Mouse (Mus musculus) stomach, embryonic 16.5 days (tissue): Measurements from ENCODE around the gene Atxn2. TPM values are rescaled to one million over a fixed set of nuclear protein-coding genes. Genes with fewer than 3 reads are reported as not detected.
"Not testable (repeated sequence)": the region's sequence is repeated elsewhere in the genome, so short reads cannot be mapped to it uniquely, and the experiment has no call there.

Source experiments
- ATAC-seq: fragments of 200-750 bp; cut with Nextera tagmentation; 2 replicates; pipeline ENCODE4 v1.8.0; 2017; ENCODE audit warnings: moderate number of reproducible peaks, moderate TSS enrichment; ENCODE audit not compliant: insufficient read depth, low FRiP score
- H3K27ac ChIP-seq: fragments of 300-500 bp; sonication (generic); 2 replicates; pipeline ENCODE4 v1.5.1; 2014; ENCODE audit warnings: low read length
- H3K27me3 ChIP-seq: fragments of 300-500 bp; sonication (generic); 2 replicates; pipeline ENCODE4 v1.6.1; 2014; ENCODE audit warnings: low read length, control low read depth, mixed read lengths; ENCODE audit not compliant: control insufficient read depth, insufficient read depth
- H3K36me3 ChIP-seq: fragments of 300-500 bp; sonication (generic); 2 replicates; pipeline ENCODE4 v1.6.1; 2014; ENCODE audit warnings: low read length; ENCODE audit not compliant: control insufficient read depth, insufficient read depth
- H3K4me1 ChIP-seq: fragments of 300-500 bp; sonication (generic); 2 replicates; pipeline ENCODE4 v1.6.1; 2014; ENCODE audit warnings: low read length, control low read depth, mixed read lengths; ENCODE audit not compliant: control insufficient read depth, insufficient read depth
- H3K4me2 ChIP-seq: fragments of 300-500 bp; sonication (generic); 2 replicates; pipeline ENCODE4 v1.6.1; 2014; ENCODE audit warnings: low read depth, low read length, mixed read lengths
- H3K4me3 ChIP-seq: fragments of 300-500 bp; sonication (generic); replicated peaks from 2 replicates; pipeline ENCODE4 v1.5.1; 2014; ENCODE audit warnings: mild to moderate bottlenecking, low read length
- H3K9ac ChIP-seq: fragments of 300-500 bp; sonication (generic); 2 replicates; pipeline ENCODE4 v1.6.1; 2014; ENCODE audit warnings: low read length
- H3K9me3 ChIP-seq: fragments of 300-500 bp; sonication (generic); replicated peaks from 2 replicates; pipeline ENCODE4 v1.6.1; 2016; ENCODE audit warnings: low read length, control low read depth; ENCODE audit not compliant: control insufficient read depth
- WGBS: fragments of 180-500 bp; shearing (Covaris S2); extraction: QIAGEN DNeasy Blood & Tissue Kit; methylation state at CpG from one replicate; pipeline ENCODE4 v1.1.7; 2014; 5-methylcytosine and 5-hydroxymethylcytosine counted together
- polyA plus RNA-seq: library from polyadenylated mRNA; unstranded; fragments of >200 nt; fragmentation: Nextera tagmentation; extraction: Ambion mirVana; gene quantifications from 2 replicates; pipeline ENCODE4 v1.2.1, GENCODE M21; 2015

Gene Atxn2
- polyA plus RNA-seq, 1 experiment from 2014 or later = 36.6 TPM

GRCm38 (mm10) chr5:121738576-121739191 lies 27.5 kb downstream of the Atxn2 start:
- WGBS = 74% methylated on average over 7 of the region's 7 CpGs
- Histone ChIP-seq H3K4me2 (no peak overlapping the region), H3K27me3 (no peaks in the 10 kb centered on the region), H3K36me3 (no peaks in the 10 kb centered on the region), H3K4me1 (peaks cover 3% of the 10 kb centered on the region), H3K9me3 (no peaks in the 10 kb centered on the region), H3K9ac (no peak overlapping the region), H3K4me3 (no peak overlapping the region), H3K27ac (peak overlapping the region; percentile 77)
- ATAC-seq = peak; percentile 70

GRCm38 (mm10) chr5:121740516-121740915 lies 29.4 kb downstream of the Atxn2 start:
- no peak overlapping the region for H3K9ac ChIP-seq
- no peaks in the 10 kb centered on the region for H3K9me3 ChIP-seq
- no peak overlapping the region for H3K27ac ChIP-seq
- no peaks in the 10 kb centered on the region for H3K36me3 ChIP-seq
- H3K4me2 ChIP-seq = no peak overlapping the region
- no peak overlapping the region for H3K4me3 ChIP-seq
- H3K27me3 ChIP-seq = no peaks in the 10 kb centered on the region
- WGBS = 88% methylated on average over 1 of the region's 1 CpGs
- no peak for ATAC-seq
- H3K4me1 ChIP-seq = peaks cover 3% of the 10 kb centered on the region

- Histone ChIP-seq H3K27ac (no peak overlapping the region), H3K9me3 (no peaks in the 10 kb centered on the region), H3K4me2 (no peak overlapping the region), H3K4me1 (peaks cover under 1% of the 10 kb centered on the region), H3K9ac (no peak overlapping the region), H3K36me3 (no peaks in the 10 kb centered on the region), H3K27me3 (no peaks in the 10 kb centered on the region), H3K4me3 (no peak overlapping the region)
- ATAC-seq = no peak
- WGBS = 88% methylated on average over 2 of the region's 2 CpGs
Observed at GRCm38 (mm10) chr5:121742915-121743314, 31.8 kb downstream of the Atxn2 start.

- H3K27ac ChIP-seq, H3K36me3 ChIP-seq, H3K4me3 ChIP-seq, H3K27me3 ChIP-seq, H3K4me2 ChIP-seq, H3K4me1 ChIP-seq, H3K9me3 ChIP-seq, ATAC-seq, H3K9ac ChIP-seq: not testable (repeated sequence)
- WGBS = 88% methylated on average over 4 of the region's 4 CpGs
Observed at GRCm38 (mm10) chr5:121747884-121748594, 36.9 kb downstream of the Atxn2 start.

GRCm38 (mm10) chr5:121749633-121750032 lies 38.5 kb downstream of the Atxn2 start:
- 92% methylated on average over 2 of the region's 2 CpGs for WGBS
- Histone ChIP-seq H3K4me2 (no peak overlapping the region), H3K4me1 (no peaks in the 10 kb centered on the region), H3K36me3 (peaks cover 2% of the 10 kb centered on the region; the same call in 1 of the 2 replicates), H3K27me3 (no peaks in the 10 kb centered on the region), H3K27ac (no peak overlapping the region), H3K9ac (no peak overlapping the region), H3K9me3 (no peaks in the 10 kb centered on the region), H3K4me3 (no peak overlapping the region)
- no peak for ATAC-seq

GRCm38 (mm10) chr5:121757900-121758299 lies 46.8 kb downstream of the Atxn2 start:
- H3K9me3 ChIP-seq = no peaks in the 10 kb centered on the region
- no peak overlapping the region for H3K4me2 ChIP-seq
- H3K36me3 ChIP-seq = no peaks in the 10 kb centered on the region; the same call in 1 of the 2 replicates
- H3K27ac ChIP-seq = no peak overlapping the region
- H3K4me1 ChIP-seq = no peaks in the 10 kb centered on the region
- no peak overlapping the region for H3K9ac ChIP-seq
- WGBS = 64% methylated on average over 2 of the region's 2 CpGs
- no peaks in the 10 kb centered on the region for H3K27me3 ChIP-seq
- no peak for ATAC-seq
- H3K4me3 ChIP-seq = no peak overlapping the region

GRCm38 (mm10) chr5:121758341-121758740 lies 47.2 kb downstream of the Atxn2 start:
- 84% methylated on average over 4 of the region's 4 CpGs for WGBS
- Histone ChIP-seq H3K27ac (no peak overlapping the region), H3K4me1 (no peaks in the 10 kb centered on the region), H3K4me2 (no peak overlapping the region), H3K27me3 (no peaks in the 10 kb centered on the region), H3K9me3 (no peaks in the 10 kb centered on the region), H3K36me3 (no peaks in the 10 kb centered on the region; the same call in 1 of the 2 replicates), H3K9ac (no peak overlapping the region), H3K4me3 (no peak overlapping the region)
- no peak for ATAC-seq

- H3K9me3 ChIP-seq = no peaks in the 10 kb centered on the region
- no peak overlapping the region for H3K27ac ChIP-seq
- H3K4me1 ChIP-seq = no peaks in the 10 kb centered on the region
- WGBS = 86% methylated on average over 4 of the region's 4 CpGs
- ATAC-seq = no peak
- H3K36me3 ChIP-seq = no peaks in the 10 kb centered on the region
- no peak overlapping the region for H3K4me3 ChIP-seq
- H3K27me3 ChIP-seq = no peaks in the 10 kb centered on the region
- H3K9ac ChIP-seq = no peak overlapping the region
- H3K4me2 ChIP-seq = no peak overlapping the region
Observed at GRCm38 (mm10) chr5:121759921-121760320, 48.8 kb downstream of the Atxn2 start.

- H3K4me2 ChIP-seq = no peak overlapping the region
- H3K9ac ChIP-seq = no peak overlapping the region
- no peak overlapping the region for H3K4me3 ChIP-seq
- WGBS = 82% methylated on average over 7 of the region's 7 CpGs
- ATAC-seq = no peak
- H3K9me3 ChIP-seq = no peaks in the 10 kb centered on the region
- H3K4me1 ChIP-seq = no peaks in the 10 kb centered on the region
- no peaks in the 10 kb centered on the region for H3K27me3 ChIP-seq
- no peak overlapping the region for H3K27ac ChIP-seq
- no peaks in the 10 kb centered on the region for H3K36me3 ChIP-seq
Observed at GRCm38 (mm10) chr5:121761459-121761858, 50.3 kb downstream of the Atxn2 start.
